Mouse (Mus musculus) neural tube, embryonic 14.5 days (tissue): ENCODE data around the gene Fstl3. TPM values are rescaled to one million over a fixed set of nuclear protein-coding genes. Genes with fewer than 3 reads are reported as not detected.

Source experiments
- ATAC-seq: fragments of 200-750 bp; cut with Nextera tagmentation; 2 replicates; pipeline ENCODE4 v1.8.0; 2017; ENCODE audit warnings: low read depth, mild to moderate bottlenecking, moderate TSS enrichment, moderate library complexity
- H3K27ac ChIP-seq: fragments of 300-500 bp; sonication (generic); 2 replicates; pipeline ENCODE4 v1.5.1; 2014; ENCODE audit warnings: low read depth, mild to moderate bottlenecking, control low read depth, low read length, moderate library complexity, mixed read lengths
- H3K27me3 ChIP-seq: fragments of 300-500 bp; sonication (generic); 2 replicates; pipeline ENCODE4 v1.6.1; 2014; ENCODE audit warnings: low read length; ENCODE audit not compliant: control insufficient read depth, insufficient read depth
- H3K36me3 ChIP-seq: fragments of 300-500 bp; sonication (generic); 2 replicates; pipeline ENCODE4 v1.6.1; 2014; ENCODE audit warnings: low read length, mixed read lengths; ENCODE audit not compliant: control insufficient read depth, insufficient read depth
- H3K4me1 ChIP-seq: fragments of 300-500 bp; sonication (generic); 2 replicates; pipeline ENCODE4 v1.6.1; 2014; ENCODE audit warnings: low read length; ENCODE audit not compliant: control insufficient read depth, insufficient read depth
- H3K4me2 ChIP-seq: fragments of 300-500 bp; sonication (generic); 2 replicates; pipeline ENCODE4 v1.6.1; 2014; ENCODE audit warnings: mild to moderate bottlenecking, low read depth, low read length, control low read depth
- H3K4me3 ChIP-seq: fragments of 300-500 bp; sonication (generic); 2 replicates; pipeline ENCODE4 v1.5.1; 2014; ENCODE audit warnings: low read depth, low read length, control low read depth, mixed read lengths
- H3K9ac ChIP-seq: fragments of 300-500 bp; sonication (generic); replicated peaks from 2 replicates; pipeline ENCODE4 v1.6.1; 2014; ENCODE audit warnings: low read depth, mild to moderate bottlenecking, control low read depth, low read length, mixed read lengths
- H3K9me3 ChIP-seq: fragments of 300-500 bp; sonication (generic); 2 replicates; pipeline ENCODE4 v1.6.1; 2016; ENCODE audit warnings: low read length; ENCODE audit not compliant: control insufficient read depth
- WGBS: fragments of 180-500 bp; shearing (Covaris S2); extraction: QIAGEN DNeasy Blood & Tissue Kit; methylation state at CpG from one replicate; pipeline ENCODE4 v1.1.7; 2014; 5-methylcytosine and 5-hydroxymethylcytosine counted together
- polyA plus RNA-seq: library from polyadenylated mRNA; unstranded; fragments of >200 nt; fragmentation: Nextera tagmentation; extraction: Ambion mirVana; gene quantifications from 2 replicates; pipeline ENCODE4 v1.2.1, GENCODE M21; 2014

Fstl3 gene
- polyA plus RNA-seq, 1 experiment from 2014 or later, result 1.7 TPM

- no peak overlapping the region for H3K9ac ChIP-seq
- H3K27me3 ChIP-seq, result no peaks in the 10 kb centered on the region
- H3K4me1 ChIP-seq, result 0 out of 2 replicates have a peak, but pooled peaks cover 6% of the 10 kb centered on the region
- no peak overlapping the region for H3K4me2 ChIP-seq
- H3K36me3 ChIP-seq, result peaks cover 69% of the 10 kb centered on the region
- no peak for ATAC-seq
- H3K27ac ChIP-seq, result no peak overlapping the region
- H3K9me3 ChIP-seq, result peaks cover 10% of the 10 kb centered on the region
- WGBS, result 66% methylated on average over 11 of the region's 11 CpGs
- H3K4me3 ChIP-seq, result no peak overlapping the region
These were observed 36.2 kb upstream of the Fstl3 start for GRCm38 (mm10) chr10:79740863-79741262.

DNA sequence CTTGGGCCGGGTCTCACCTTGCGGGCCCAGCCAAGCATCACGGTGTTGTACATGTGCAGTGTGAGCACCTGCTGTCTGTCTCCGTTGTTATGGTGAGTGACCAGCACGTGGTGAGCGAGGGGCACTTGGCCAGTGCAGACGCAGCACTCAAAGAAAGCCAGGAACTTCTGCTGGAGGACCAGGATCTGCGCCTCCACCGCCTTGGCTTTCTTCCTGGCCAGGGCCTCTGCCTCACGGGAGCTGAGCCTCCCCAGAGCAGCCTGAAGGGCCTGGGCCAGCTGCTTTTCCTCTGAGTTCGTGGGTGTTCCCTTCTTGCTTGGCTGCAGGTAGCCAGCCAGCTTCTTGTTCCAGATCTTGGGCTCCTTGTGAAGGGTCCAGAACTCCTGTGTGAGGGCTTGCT lies 33.9 kb upstream of the Fstl3 start:
- Histone ChIP-seq H3K36me3 (peaks cover 54% of the 10 kb centered on the region), H3K9ac (no peak overlapping the region), H3K27me3 (no peaks in the 10 kb centered on the region), H3K4me1 (0 out of 2 replicates have a peak, but pooled peaks cover 9% of the 10 kb centered on the region), H3K27ac (no peak overlapping the region), H3K4me2 (no peak overlapping the region), H3K4me3 (no peak overlapping the region), H3K9me3 (peaks cover 10% of the 10 kb centered on the region)
- ATAC-seq, result no peak
- WGBS, result 94% methylated on average over 11 of the region's 11 CpGs

- peaks cover 48% of the 10 kb centered on the region for H3K36me3 ChIP-seq
- H3K27me3 ChIP-seq, result no peaks in the 10 kb centered on the region
- H3K9ac ChIP-seq, result no peak overlapping the region
- WGBS, result 97% methylated on average over 15 of the region's 15 CpGs
- 0 out of 2 replicates have a peak, but pooled peaks cover 9% of the 10 kb centered on the region for H3K4me1 ChIP-seq
- H3K4me3 ChIP-seq, result no peak overlapping the region
- H3K9me3 ChIP-seq, result peaks cover 10% of the 10 kb centered on the region
- ATAC-seq, result no peak
- H3K27ac ChIP-seq, result no peak overlapping the region
- no peak overlapping the region for H3K4me2 ChIP-seq
These were observed 33.3 kb upstream of the Fstl3 start for GRCm38 (mm10) chr10:79743650-79744365.

DNA sequence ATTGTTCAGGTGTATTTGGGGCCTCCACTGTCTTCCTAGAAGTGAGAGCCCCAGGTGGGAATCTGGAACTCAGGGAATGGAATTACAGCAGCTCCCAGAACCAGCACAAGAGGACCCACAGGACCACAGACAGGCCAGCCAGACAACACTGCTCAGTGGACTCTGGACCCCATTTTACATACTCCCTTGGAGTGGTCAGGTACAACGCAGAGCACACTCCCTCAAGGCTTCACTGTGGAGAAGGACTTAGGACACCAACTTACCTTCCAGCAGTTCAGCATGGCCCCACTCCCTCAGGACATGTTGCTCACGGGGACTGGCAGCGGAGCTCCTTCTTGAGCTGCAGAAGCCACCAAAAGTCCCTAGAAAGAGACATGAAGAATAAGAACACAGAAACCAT lies 31.7 kb upstream of the Fstl3 start:
- no peak for ATAC-seq
- peak overlapping the region; percentile 62; the same call in 1 of the 2 replicates for H3K4me3 ChIP-seq

DNA sequence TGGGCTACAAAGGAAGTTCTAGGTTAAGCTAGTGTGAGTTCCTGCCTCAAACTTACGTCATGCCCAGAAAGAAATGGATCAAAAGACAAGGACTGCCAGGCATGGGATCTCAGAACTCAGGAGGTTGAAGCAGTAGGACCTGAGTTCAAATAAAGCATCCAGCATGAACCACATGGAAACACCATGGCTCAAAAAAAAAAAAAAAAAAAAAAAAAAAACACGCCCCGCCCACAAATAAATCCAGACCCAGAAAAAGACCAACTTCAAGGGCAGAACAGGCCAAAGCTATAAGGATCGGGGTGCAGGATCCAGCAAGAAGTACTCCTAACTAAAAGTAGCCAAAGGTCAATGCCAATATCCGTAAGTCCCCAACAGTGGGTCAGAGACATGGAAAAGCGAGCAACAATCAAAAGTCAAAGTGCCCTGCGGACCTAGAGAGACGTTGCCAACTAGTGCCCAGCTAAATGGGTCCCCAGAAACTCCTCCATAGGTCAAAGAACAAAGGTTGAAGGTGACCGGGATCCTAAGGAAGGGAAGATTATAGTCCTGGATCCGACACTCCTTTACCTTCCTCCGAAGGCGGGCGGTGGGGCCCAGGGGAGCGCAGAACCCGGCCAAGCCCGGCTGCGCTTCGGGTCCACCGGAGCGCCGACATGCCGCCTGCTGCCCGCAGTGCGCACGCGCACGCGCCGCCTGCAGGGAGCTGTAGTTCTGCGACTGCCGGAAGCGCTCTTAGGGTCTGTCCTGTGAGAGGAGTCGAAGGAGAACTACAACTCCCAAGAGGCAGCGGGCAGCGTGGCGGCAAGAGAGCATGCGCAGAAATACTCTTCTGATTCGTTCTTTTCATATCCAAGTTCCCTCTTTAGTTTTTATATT lies 30.9 kb upstream of the Fstl3 start, which contains the start of gene Polrmt:
Polrmt (minus strand) TSS at position 684 of the 876 bp plus-strand sequence.
- Histone ChIP-seq H3K9me3 (no peaks in the 10 kb centered on the region), H3K4me1 (0 out of 2 replicates have a peak, but pooled peaks cover 9% of the 10 kb centered on the region), H3K27me3 (no peaks in the 10 kb centered on the region), H3K36me3 (peaks cover 24% of the 10 kb centered on the region), H3K4me3 (peak within 1 kb of the TSS; percentile 62), H3K27ac (no peak within 1 kb of the TSS), H3K9ac (peak within 1 kb of the TSS; percentile 51), H3K4me2 (peak within 1 kb of the TSS; percentile 75)
- peak; percentile 95 for ATAC-seq
- WGBS, result 3% methylated on average over 38 of the region's 38 CpGs

More for the DNA sequence above, 31.7 kb upstream of the Fstl3 start:
- 88% methylated on average over 3 of the region's 3 CpGs for whole genome bisulfite sequencing
- H3K9ac ChIP-seq, result no peak overlapping the region
- no peaks in the 10 kb centered on the region for H3K27me3 ChIP-seq
- H3K9me3 ChIP-seq, result no peaks in the 10 kb centered on the region
- H3K4me2 ChIP-seq, result peak overlapping the region; percentile 75
- H3K36me3 ChIP-seq, result peaks cover 32% of the 10 kb centered on the region
- H3K27ac ChIP-seq, result no peak overlapping the region
- 0 out of 2 replicates have a peak, but pooled peaks cover 9% of the 10 kb centered on the region for H3K4me1 ChIP-seq

GRCm38 (mm10) chr10:79746774-79747151 lies 30.3 kb upstream of the Fstl3 start:
- Histone ChIP-seq H3K9me3 (no peaks in the 10 kb centered on the region), H3K36me3 (peaks cover 18% of the 10 kb centered on the region), H3K27ac (no peak overlapping the region), H3K9ac (0 out of 2 replicates have a peak overlapping the region, but pooled peaks have one; percentile 21), H3K4me1 (0 out of 2 replicates have a peak, but pooled peaks cover 9% of the 10 kb centered on the region), H3K27me3 (no peaks in the 10 kb centered on the region), H3K4me2 (peak overlapping the region; percentile 75), H3K4me3 (peak overlapping the region; percentile 62)
- ATAC-seq, result peak; percentile 61
- 23% methylated on average over 6 of the region's 6 CpGs for WGBS

DNA sequence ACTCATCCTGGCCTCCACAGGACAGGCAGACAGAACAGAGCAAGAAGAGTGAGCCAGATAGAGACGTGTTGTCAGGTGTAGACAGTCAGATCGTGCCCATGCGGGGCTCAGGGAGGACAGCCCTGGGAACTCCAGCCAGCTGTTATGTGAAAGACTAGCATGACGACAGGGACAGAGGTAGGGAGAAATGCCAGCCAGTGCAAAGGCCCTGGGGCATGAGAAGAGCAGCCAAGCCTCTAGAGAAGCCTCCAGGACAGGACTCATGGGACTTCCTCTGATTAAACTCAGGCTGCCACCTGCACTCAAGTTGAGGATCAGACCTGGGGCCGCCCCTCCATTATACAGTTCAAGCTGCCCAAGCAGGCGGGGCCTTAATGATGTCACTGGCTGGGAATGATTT lies 28.6 kb upstream of the Fstl3 start:
- no peak overlapping the region for H3K27ac ChIP-seq
- H3K36me3 ChIP-seq, result peaks cover 5% of the 10 kb centered on the region; the same call in 1 of the 2 replicates
- no peak overlapping the region for H3K4me3 ChIP-seq
- ATAC-seq, result no peak
- no peaks in the 10 kb centered on the region for H3K9me3 ChIP-seq
- H3K4me1 ChIP-seq, result 0 out of 2 replicates have a peak, but pooled peaks cover 9% of the 10 kb centered on the region
- 73% methylated on average over 6 of the region's 6 CpGs for WGBS
- H3K27me3 ChIP-seq, result no peaks in the 10 kb centered on the region
- no peak overlapping the region for H3K4me2 ChIP-seq
- no peak overlapping the region for H3K9ac ChIP-seq

- H3K4me1 ChIP-seq, result no peaks in the 10 kb centered on the region
- peak within 1 kb of the TSS; percentile 41; the same call in 1 of the 2 replicates for H3K9ac ChIP-seq
- peak within 1 kb of the TSS; percentile 58 for H3K4me2 ChIP-seq
- no peak within 1 kb of the TSS for H3K27ac ChIP-seq
- H3K27me3 ChIP-seq, result no peaks in the 10 kb centered on the region
- H3K36me3 ChIP-seq, result peaks cover 25% of the 10 kb centered on the region
- peak; percentile 83 for ATAC-seq
- H3K9me3 ChIP-seq, result no peaks in the 10 kb centered on the region
- H3K4me3 ChIP-seq, result peak within 1 kb of the TSS; percentile 28
- WGBS, result 1% methylated on average over 36 of the region's 36 CpGs
These were observed 22.1 kb upstream of the Fstl3 start, which contains the start of gene Fgf22 for GRCm38 (mm10) chr10:79754856-79755516. Fgf22 (plus strand) TSS chr10:79755076.
